Mouse (Mus musculus) lung, embryonic 16.5 days (tissue): ENCODE results near the gene Ctns. TPM values are rescaled to one million over a fixed set of nuclear protein-coding genes. Genes with fewer than 3 reads are reported as not detected.

Experiments
- ATAC-seq: fragments of 200-750 bp; cut with Nextera tagmentation; 2 replicates; pipeline ENCODE4 v1.8.0; 2017; ENCODE audit warnings: low read depth, mild to moderate bottlenecking, moderate library complexity
- H3K27ac ChIP-seq: fragments of 300-500 bp; sonication (generic); 2 replicates; pipeline ENCODE4 v1.5.1; 2014; ENCODE audit warnings: mild to moderate bottlenecking, control low read depth, low read length
- H3K27me3 ChIP-seq: fragments of 300-500 bp; sonication (generic); 2 replicates; pipeline ENCODE4 v1.6.1; 2014; ENCODE audit warnings: low read depth, low read length, mixed read lengths; ENCODE audit not compliant: control insufficient read depth, insufficient read depth
- H3K36me3 ChIP-seq: fragments of 300-500 bp; sonication (generic); 2 replicates; pipeline ENCODE4 v1.6.1; 2014; ENCODE audit warnings: low read length; ENCODE audit not compliant: control insufficient read depth, insufficient read depth
- H3K4me1 ChIP-seq: fragments of 300-500 bp; sonication (generic); replicated peaks from 2 replicates; pipeline ENCODE4 v1.6.1; 2014; ENCODE audit warnings: low read length, mixed read lengths; ENCODE audit not compliant: control insufficient read depth, insufficient read depth
- H3K4me2 ChIP-seq: fragments of 300-500 bp; sonication (generic); 2 replicates; pipeline ENCODE4 v1.6.1; 2014; ENCODE audit warnings: low read depth, low read length, control low read depth
- H3K4me3 ChIP-seq: fragments of 300-500 bp; sonication (generic); 2 replicates; pipeline ENCODE4 v1.5.1; 2014; ENCODE audit warnings: mild to moderate bottlenecking, low read length, control low read depth
- H3K9ac ChIP-seq: fragments of 300-500 bp; sonication (generic); 2 replicates; pipeline ENCODE4 v1.6.1; 2014; ENCODE audit warnings: low read length, control low read depth
- H3K9me3 ChIP-seq: fragments of 300-500 bp; sonication (generic); 2 replicates; pipeline ENCODE4 v1.6.1; 2016; ENCODE audit warnings: low read length; ENCODE audit not compliant: control insufficient read depth
- WGBS: fragments of 180-500 bp; shearing (Covaris S2); extraction: QIAGEN DNeasy Blood & Tissue Kit; methylation state at CpG from one replicate; pipeline ENCODE4 v1.1.7; 2014; 5-methylcytosine and 5-hydroxymethylcytosine counted together
- polyA plus RNA-seq: library from polyadenylated mRNA; unstranded; fragments of >200 nt; fragmentation: Nextera tagmentation; extraction: Ambion mirVana; gene quantifications from 2 replicates; pipeline ENCODE4 v1.2.1, GENCODE M21; 2015

The Ctns gene
- polyA plus RNA-seq, 1 experiment from 2014 or later = 16.4 TPM

GRCm38 (mm10) chr11:73225856-73226255 is 27.0 kb upstream of the Ctns start:
- Histone ChIP-seq H3K4me1 (no peaks in the 10 kb centered on the region), H3K9me3 (no peaks in the 10 kb centered on the region), H3K4me2 (no peak overlapping the region), H3K27ac (no peak overlapping the region), H3K9ac (no peak overlapping the region), H3K4me3 (no peak overlapping the region), H3K36me3 (no peaks in the 10 kb centered on the region), H3K27me3 (no peaks in the 10 kb centered on the region)
- 85% methylated on average over 6 of the region's 6 CpGs for WGBS
- no peak for ATAC-seq

GRCm38 (mm10) chr11:73223966-73224365 is 25.1 kb upstream of the Ctns start:
- Histone ChIP-seq H3K4me2 (no peak overlapping the region), H3K4me1 (no peaks in the 10 kb centered on the region), H3K36me3 (no peaks in the 10 kb centered on the region), H3K9ac (no peak overlapping the region), H3K9me3 (no peaks in the 10 kb centered on the region), H3K4me3 (no peak overlapping the region), H3K27me3 (no peaks in the 10 kb centered on the region), H3K27ac (no peak overlapping the region)
- 58% methylated on average over 2 of the region's 2 CpGs for WGBS
- no peak for ATAC-seq

- no peaks in the 10 kb centered on the region for H3K27me3 ChIP-seq
- H3K27ac ChIP-seq = no peak overlapping the region
- 20% methylated on average over 5 of the region's 5 CpGs for WGBS
- H3K4me1 ChIP-seq = no peaks in the 10 kb centered on the region
- H3K36me3 ChIP-seq = no peaks in the 10 kb centered on the region
- no peaks in the 10 kb centered on the region for H3K9me3 ChIP-seq
- no peak overlapping the region for H3K4me2 ChIP-seq
- H3K4me3 ChIP-seq = no peak overlapping the region
- ATAC-seq = 0 out of 2 replicates have a peak, but pooled peaks have one; percentile 34
- H3K9ac ChIP-seq = no peak overlapping the region
These were observed 24.0 kb upstream of the Ctns start for GRCm38 (mm10) chr11:73222846-73223245.

- no peak for ATAC-seq
- 86% methylated on average over 1 of the region's 1 CpGs for WGBS
- H3K27ac ChIP-seq = no peak overlapping the region
- no peaks in the 10 kb centered on the region for H3K4me1 ChIP-seq
- no peak overlapping the region for H3K4me3 ChIP-seq
- H3K4me2 ChIP-seq = no peak overlapping the region
- H3K9ac ChIP-seq = no peak overlapping the region
- no peaks in the 10 kb centered on the region for H3K27me3 ChIP-seq
- H3K36me3 ChIP-seq = no peaks in the 10 kb centered on the region
- H3K9me3 ChIP-seq = no peaks in the 10 kb centered on the region
These were observed 21.8 kb upstream of the Ctns start for GRCm38 (mm10) chr11:73220651-73221050.

GRCm38 (mm10) chr11:73219671-73220070 is 20.8 kb upstream of the Ctns start:
- Histone ChIP-seq H3K9ac (no peak overlapping the region), H3K4me1 (no peaks in the 10 kb centered on the region), H3K27ac (no peak overlapping the region), H3K27me3 (no peaks in the 10 kb centered on the region), H3K36me3 (no peaks in the 10 kb centered on the region), H3K9me3 (no peaks in the 10 kb centered on the region), H3K4me3 (no peak overlapping the region), H3K4me2 (no peak overlapping the region)
- ATAC-seq = no peak
- WGBS = 52% methylated on average over 2 of the region's 2 CpGs

- WGBS = 61% methylated on average over 3 of the region's 3 CpGs
- no peak overlapping the region for H3K9ac ChIP-seq
- H3K36me3 ChIP-seq = no peaks in the 10 kb centered on the region
- no peak for ATAC-seq
- H3K9me3 ChIP-seq = no peaks in the 10 kb centered on the region
- no peak overlapping the region for H3K4me3 ChIP-seq
- H3K27me3 ChIP-seq = no peaks in the 10 kb centered on the region
- H3K27ac ChIP-seq = no peak overlapping the region
- H3K4me1 ChIP-seq = no peaks in the 10 kb centered on the region
- no peak overlapping the region for H3K4me2 ChIP-seq
These were observed 15.1 kb upstream of the Ctns start for GRCm38 (mm10) chr11:73213956-73214355.

- Histone ChIP-seq H3K4me1 (no peaks in the 10 kb centered on the region), H3K36me3 (no peaks in the 10 kb centered on the region), H3K27ac (no peak overlapping the region), H3K4me2 (no peak overlapping the region), H3K9ac (no peak overlapping the region), H3K9me3 (no peaks in the 10 kb centered on the region), H3K27me3 (no peaks in the 10 kb centered on the region), H3K4me3 (no peak overlapping the region)
- ATAC-seq = no peak
- WGBS = 84% methylated on average over 2 of the region's 2 CpGs
These were observed 8.8 kb upstream of the Ctns start for GRCm38 (mm10) chr11:73207621-73208020.

- H3K9ac ChIP-seq = no peak overlapping the region
- H3K36me3 ChIP-seq = no peaks in the 10 kb centered on the region
- no peaks in the 10 kb centered on the region for H3K27me3 ChIP-seq
- no peak overlapping the region for H3K4me3 ChIP-seq
- H3K27ac ChIP-seq = no peak overlapping the region
- H3K4me2 ChIP-seq = no peak overlapping the region
- H3K4me1 ChIP-seq = no peaks in the 10 kb centered on the region
- 57% methylated on average over 7 of the region's 7 CpGs for WGBS
- no peaks in the 10 kb centered on the region for H3K9me3 ChIP-seq
- no peak for ATAC-seq
These were observed 6.4 kb upstream of the Ctns start for GRCm38 (mm10) chr11:73205194-73205593.

GRCm38 (mm10) chr11:73203895-73204294 is 5.1 kb upstream of the Ctns start:
- no peaks in the 10 kb centered on the region for H3K9me3 ChIP-seq
- H3K27ac ChIP-seq = no peak overlapping the region
- no peak overlapping the region for H3K9ac ChIP-seq
- 77% methylated on average over 8 of the region's 8 CpGs for WGBS
- H3K4me3 ChIP-seq = no peak overlapping the region
- H3K27me3 ChIP-seq = no peaks in the 10 kb centered on the region
- no peaks in the 10 kb centered on the region for H3K36me3 ChIP-seq
- H3K4me2 ChIP-seq = no peak overlapping the region
- ATAC-seq = no peak
- H3K4me1 ChIP-seq = peaks cover 4% of the 10 kb centered on the region

- H3K27me3 ChIP-seq = no peaks in the 10 kb centered on the region
- H3K27ac ChIP-seq = no peak overlapping the region
These were observed 2.8 kb upstream of the Ctns start for GRCm38 (mm10) chr11:73201597-73201996.

More at GRCm38 (mm10) chr11:73201597-73201996, 2.8 kb upstream of the Ctns start:
- H3K36me3 ChIP-seq = no peaks in the 10 kb centered on the region
- no peak overlapping the region for H3K4me3 ChIP-seq
- 31% methylated on average over 4 of the region's 4 CpGs for WGBS
- no peak overlapping the region for H3K9ac ChIP-seq
- ATAC-seq = no peak
- no peaks in the 10 kb centered on the region for H3K9me3 ChIP-seq
- no peak overlapping the region for H3K4me2 ChIP-seq
- H3K4me1 ChIP-seq = peaks cover 12% of the 10 kb centered on the region
